Mouse (Mus musculus): Measurements from ENCODE around the gene Dmrtc1b. TPM values are rescaled to one million over a fixed set of nuclear protein-coding genes. Genes with fewer than 3 reads are reported as not detected.

Gene Dmrtc1b
- polyA plus RNA-seq (2017; shearing (Covaris generic)), result not detected

DNA sequence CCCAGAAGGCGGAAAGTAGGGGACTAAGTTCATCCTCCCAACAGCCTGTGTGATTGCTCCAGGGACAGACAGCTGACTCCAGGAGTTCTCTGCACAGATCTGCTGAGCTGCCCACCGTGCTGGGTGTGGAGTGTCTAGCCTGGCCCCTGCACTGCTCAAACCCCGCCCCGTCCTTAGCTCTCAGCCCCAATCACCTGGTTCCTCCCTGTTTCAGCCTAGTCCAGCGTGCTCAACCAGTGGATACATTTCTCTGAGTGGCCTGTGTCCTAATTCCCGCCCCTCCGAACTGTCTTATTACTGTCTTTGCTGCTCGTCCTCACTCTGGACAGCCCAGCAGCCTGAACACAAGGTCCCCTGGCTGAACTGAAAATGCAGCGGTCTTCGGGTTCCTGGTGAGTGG lies at the start of gene Dmrtc1b, which contains the start of gene Gm9112:
Gene Dmrtc1b, plus strand, starts transcription at position 331 of the 400 bp plus-strand sequence.
Gene Gm9112, minus strand, starts transcription at position 101 of the 400 bp plus-strand sequence.

DNA sequence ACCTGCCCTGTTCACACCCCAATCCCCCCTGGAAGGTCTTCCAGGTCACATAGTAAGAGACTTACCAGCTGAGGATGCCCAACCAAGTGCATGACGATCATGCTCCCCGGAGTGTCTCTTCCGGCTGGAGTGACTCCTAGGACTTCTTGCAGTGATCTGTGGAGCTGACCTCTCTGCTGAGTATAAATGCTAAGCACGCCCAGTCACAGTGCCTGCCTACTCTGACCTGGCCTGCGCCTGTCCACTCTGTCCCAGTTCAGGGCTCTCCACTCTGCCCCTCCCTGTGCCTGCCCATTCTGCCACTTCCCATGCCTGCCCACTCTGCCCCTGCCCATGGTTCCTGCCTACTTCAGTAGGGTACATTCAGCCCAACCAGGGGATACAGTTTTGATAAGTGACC lies 20.8 kb upstream of the Dmrtc1b start, which contains the start of gene Gm3880:
Gene Gm3880, minus strand, starts transcription at position 101 of the 400 bp plus-strand sequence.

Other genes starting within 250 kb of the Dmrtc1b start
- 16.3 TPM for gene Hdac8, start 202.5 kb upstream of the Dmrtc1b start, polyA plus RNA-seq (2017; shearing (Covaris generic))
- gene Phka1, start 63.6 kb upstream of the Dmrtc1b start, polyA plus RNA-seq (2017; shearing (Covaris generic)), result not detected
- gene Gm3880, start 20.9 kb upstream of the Dmrtc1b start, polyA plus RNA-seq (2017; shearing (Covaris generic)), result not detected
- not detected for gene Gm9112, start 230 bp upstream of the Dmrtc1b start, polyA plus RNA-seq (2017; shearing (Covaris generic))
- gene Dmrtc1c1, start 95.1 kb downstream of the Dmrtc1b start, polyA plus RNA-seq (2017; shearing (Covaris generic)), result not detected
- not detected for gene Dmrtc1c2, start 146.8 kb downstream of the Dmrtc1b start, polyA plus RNA-seq (2017; shearing (Covaris generic))
- not detected for gene 1700031F05Rik, start 160.1 kb downstream of the Dmrtc1b start, polyA plus RNA-seq (2017; shearing (Covaris generic))
- not detected for gene Dmrtc1a, start 200.8 kb downstream of the Dmrtc1b start, polyA plus RNA-seq (2017; shearing (Covaris generic))
- not detected for gene 1700011M02Rik, start 201.0 kb downstream of the Dmrtc1b start, polyA plus RNA-seq (2017; shearing (Covaris generic))
- not detected for gene 1700018G05Rik, start 220.5 kb downstream of the Dmrtc1b start, polyA plus RNA-seq (2017; shearing (Covaris generic))